Mouse (Mus musculus): Measurements from ENCODE around the gene Gps1. TPM values are rescaled to one million over a fixed set of nuclear protein-coding genes. Genes with fewer than 3 reads are reported as not detected.
A peak's percentile ranks its signal among the peaks of the same experiment; 100 is the strongest.
"Not testable (repeated sequence)": the region's sequence is repeated elsewhere in the genome, so short reads cannot be mapped to it uniquely, and the experiment has no call there.

Gps1 gene
- total RNA-seq (2017), result 66.0 and 88.2 TPM in 2 replicates

DNA sequence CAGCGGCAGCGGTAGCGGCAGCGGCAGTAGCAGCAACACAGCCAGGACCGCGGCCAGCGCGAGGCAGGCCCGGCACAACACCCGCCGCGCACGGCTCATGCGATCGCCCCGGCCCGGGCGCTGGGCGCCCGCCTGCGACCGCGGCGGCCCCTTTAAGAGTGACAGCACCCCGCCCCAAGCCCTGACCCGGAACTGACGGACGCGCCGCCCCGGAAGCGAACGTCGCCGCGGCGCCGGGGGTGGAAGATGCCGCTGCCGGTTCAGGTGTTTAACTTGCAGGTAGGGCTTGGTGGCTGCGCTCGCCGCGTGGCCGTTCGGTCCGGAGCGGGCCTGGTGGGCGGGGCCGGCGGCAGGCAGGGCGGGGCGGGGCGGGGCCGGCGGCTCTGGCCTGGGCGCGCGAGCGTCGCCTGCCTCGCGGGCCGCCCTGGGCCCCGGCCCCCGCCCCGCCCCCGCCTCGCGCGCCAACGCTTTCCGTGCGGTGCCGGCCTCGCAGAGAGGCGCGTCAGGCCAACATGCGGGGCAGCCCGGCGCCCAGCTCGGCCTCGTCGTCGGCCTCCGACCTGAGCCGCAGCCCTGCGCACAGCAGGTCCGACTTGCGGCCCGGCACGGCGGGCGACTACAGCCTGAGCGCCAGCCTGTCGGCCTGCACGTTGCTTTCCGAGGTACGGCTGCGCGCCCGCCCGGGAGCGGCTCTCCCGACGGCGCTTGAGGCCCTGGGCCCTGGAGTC lies at the start of gene Gps1, which contains the start of gene Rfng:
Gene Gps1 (plus strand): TSS at position 209 of the 728 bp plus-strand sequence.
Gene Rfng (minus strand): TSS at position 144 of the 728 bp plus-strand sequence.
- peak; percentile 68 for ATAC-seq (replicated peaks; ENCODE audit: low read depth, poor library complexity, severe bottlenecking)

DNA sequence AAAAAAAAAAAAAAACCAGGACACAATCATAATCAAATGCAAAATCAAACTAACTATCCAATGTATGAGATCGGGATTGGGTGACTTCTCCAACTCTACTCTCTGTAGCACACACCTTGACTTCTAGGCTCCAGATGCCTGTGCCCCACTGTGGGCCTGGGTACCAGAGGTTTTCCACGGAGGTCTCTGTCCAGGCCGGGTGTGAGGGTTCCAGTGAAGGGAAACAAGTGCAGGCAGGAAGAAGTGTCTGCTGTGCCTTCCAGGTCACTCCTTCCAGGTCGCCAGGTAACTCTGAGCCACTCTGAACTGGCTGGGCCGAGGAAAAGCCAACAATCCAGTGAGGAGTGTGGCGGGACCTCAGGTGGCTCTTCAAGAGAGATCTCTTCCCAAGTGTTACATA lies 47.6 kb upstream of the Gps1 start:
- ATAC-seq (replicated peaks; ENCODE audit: low read depth, poor library complexity, severe bottlenecking), result no peak

DNA sequence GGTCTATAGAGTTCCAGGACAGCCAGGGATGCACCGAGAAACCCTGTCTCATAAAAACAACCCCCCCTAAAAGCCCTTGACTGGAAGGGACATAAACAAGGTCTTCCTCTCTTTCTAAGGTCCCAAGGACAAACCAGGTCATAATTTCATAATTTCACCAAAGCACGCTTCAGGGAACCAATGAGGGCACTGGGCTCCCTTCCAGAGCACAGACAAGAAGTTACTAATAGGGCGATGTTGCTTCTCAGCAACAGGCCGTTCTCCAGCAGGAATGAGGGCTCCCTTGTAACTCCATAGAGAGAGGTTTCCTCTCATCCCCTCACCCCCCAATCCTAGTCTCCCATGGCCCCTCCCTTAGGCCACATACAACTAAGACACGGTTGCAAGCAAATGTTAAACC lies 43.1 kb upstream of the Gps1 start:
- ATAC-seq (replicated peaks; ENCODE audit: low read depth, poor library complexity, severe bottlenecking), result no peak

DNA sequence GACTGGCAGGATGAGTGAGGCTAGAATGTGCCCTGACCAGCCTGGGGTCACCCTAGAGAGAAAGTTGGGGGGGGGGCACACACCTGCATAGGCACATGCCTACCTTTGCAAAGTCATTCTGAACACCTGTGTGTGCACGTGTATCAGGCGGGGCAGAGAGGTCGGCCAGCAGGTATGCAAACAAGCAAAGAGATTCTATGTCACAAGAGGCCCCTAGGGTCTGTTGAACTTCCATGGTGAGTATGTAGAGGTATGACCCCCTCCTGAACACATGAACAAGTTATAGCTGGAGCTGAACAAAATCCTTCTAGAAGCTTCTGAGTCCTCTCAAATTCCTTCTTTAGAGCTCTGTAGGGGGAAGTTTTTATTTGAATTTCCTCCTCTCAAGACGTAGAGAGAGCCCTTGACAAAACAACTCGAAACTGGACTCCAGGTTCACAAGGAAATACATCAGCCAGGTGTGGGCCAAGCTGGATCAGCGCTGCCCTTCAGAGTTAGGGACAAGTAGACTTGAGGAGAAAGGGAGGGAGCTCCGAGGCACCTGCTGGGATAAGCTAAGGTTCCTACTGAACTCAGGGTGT lies 39.9 kb upstream of the Gps1 start:
- ATAC-seq (replicated peaks; ENCODE audit: low read depth, poor library complexity, severe bottlenecking), result no peak

DNA sequence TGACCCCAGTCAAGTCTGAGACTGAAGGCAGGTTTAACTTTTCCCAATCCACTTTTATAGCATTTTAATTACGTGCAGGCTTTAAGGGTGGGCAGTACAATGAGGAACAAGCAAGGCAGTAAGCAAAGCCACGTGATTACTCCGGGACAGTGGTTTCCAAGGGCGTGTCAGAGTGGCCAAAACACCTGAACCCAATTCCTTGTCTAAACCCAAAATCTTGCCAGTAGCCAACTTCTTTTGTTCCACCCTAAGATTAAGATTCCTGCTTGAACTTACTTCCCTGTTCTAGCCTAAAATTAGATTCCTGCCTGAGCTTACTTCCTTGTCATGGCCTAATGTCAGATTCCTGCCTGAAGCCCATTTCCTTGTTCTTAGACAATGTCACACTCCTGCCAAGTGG lies 36.1 kb upstream of the Gps1 start:
- no peak for ATAC-seq (replicated peaks; ENCODE audit: low read depth, poor library complexity, severe bottlenecking)

DNA sequence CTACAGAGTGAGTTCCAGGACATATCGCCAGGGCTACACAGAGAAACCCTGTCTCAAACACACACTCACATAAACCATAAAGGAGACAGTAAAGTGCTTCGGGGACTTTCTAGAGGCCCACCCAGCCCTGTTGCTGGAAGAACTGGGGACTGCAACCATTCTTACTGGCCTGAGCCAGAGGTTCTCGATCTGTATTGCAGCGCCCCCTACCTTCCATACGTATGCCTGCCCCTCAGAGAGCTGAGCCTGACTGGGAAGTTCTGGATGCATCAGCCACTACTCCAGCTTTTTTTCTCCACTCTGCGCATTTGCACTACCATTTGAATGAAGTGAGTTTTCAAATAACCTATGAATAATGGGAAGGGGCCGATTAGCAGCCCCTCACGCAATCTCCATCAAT lies 34.6 kb upstream of the Gps1 start:
- ATAC-seq (replicated peaks; ENCODE audit: low read depth, poor library complexity, severe bottlenecking), result peak; percentile 86; the same call in 1 of the 2 replicates

DNA sequence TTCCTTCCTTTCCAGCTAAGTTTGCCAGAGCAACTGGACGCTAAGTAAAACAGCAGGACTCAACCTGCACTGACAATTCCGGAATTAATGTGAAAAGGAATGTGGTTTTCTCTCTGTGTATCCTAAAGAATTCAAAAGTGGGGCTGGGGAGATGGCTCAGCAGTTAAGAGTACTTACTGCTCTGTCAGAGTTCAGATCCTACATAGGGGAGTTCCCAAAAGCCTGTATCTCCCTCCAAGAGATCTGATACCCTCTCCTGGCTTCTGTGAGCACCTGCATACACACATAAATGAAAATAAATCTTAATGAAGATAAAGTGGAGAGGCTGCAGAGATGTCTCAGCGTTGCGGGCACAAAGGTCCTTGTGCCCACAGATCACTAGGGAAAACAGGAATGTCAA lies 32.5 kb upstream of the Gps1 start:
- ATAC-seq (replicated peaks; ENCODE audit: low read depth, poor library complexity, severe bottlenecking), result no peak

DNA sequence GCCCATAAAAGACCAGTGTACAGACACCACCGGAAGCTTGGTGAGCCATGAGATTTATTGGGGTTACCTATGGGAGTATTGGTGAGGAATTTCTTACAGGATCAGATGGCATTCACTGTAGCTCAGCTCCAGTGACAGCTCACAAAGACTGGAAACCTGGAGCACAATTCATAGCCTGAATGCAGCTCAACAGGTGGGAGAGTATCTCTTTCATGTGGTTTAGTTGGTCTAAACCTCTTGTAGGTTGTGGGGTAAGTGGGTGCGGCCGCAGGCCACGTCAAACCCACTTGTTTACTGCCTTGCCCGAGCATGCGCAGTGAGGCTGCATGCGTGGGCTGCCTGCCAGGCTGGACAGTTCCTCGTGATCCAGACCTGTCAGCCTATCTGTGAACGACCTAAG lies 23.8 kb upstream of the Gps1 start:
- no peak for ATAC-seq (replicated peaks; ENCODE audit: low read depth, poor library complexity, severe bottlenecking)

DNA sequence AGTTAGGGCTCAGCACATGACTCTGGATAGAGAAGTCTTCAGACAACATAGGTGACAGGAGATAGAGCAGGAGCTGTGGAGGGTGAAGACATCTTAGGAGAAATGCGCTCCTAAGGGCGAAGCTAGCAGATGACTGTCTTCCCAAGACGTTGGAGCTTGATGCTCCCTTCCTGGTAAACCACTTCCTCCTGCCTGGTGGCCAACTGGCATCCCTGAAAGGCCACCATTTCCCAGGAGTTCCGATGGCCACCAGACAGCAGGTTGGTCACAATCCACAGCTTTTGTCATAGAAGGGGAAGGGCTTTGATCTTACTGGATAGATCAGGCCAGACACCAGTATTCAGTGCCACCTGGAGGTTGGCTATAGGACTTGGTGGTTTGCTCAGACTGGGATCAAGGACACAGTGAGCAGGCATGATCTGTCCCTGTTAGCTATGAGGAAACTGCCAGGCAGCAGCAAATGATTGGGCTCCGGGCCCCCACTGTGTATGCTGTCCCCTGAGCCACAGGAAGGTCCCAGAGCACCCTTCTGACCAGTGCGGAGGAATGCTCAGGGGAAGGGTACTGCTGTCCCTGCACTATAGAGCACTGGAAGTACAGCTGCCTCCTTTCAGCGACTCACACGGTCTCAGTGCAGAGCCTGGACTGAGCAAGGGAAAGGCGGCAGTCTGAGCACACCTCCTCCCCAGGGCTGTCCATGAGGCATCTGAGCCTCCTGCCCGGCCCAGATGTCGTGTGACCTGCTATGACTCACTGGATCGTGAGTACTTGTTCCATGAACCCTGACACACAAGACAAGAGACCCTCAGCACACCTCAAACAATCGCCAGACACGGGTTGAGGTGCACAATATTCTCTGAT lies 22.0 kb upstream of the Gps1 start:
- no peak for ATAC-seq (replicated peaks; ENCODE audit: low read depth, poor library complexity, severe bottlenecking)

DNA sequence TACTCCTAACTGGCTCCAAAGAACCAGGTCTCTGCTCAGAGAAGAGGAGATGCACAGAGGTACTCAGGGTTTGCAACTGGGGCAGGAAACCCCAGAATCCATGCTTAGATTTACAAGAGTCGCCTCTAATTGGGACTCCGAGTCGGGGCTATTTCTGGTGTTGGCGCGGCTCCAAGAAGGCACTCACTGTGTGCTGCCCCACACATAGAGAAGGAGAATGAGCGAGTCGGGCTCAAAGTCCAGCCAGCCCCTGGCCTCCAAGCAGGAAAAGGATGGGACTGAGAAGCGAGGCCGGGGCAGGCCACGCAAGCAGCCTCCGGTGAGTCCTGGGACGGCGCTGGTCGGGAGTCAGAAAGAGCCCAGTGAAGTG lies 21.4 kb upstream of the Gps1 start, which contains the start of gene Hmga1b:
Gene Hmga1b (plus strand): TSS at position 123 of the 370 bp plus-strand sequence.
- ATAC-seq (replicated peaks; ENCODE audit: low read depth, poor library complexity, severe bottlenecking), result not testable (repeated sequence)

DNA sequence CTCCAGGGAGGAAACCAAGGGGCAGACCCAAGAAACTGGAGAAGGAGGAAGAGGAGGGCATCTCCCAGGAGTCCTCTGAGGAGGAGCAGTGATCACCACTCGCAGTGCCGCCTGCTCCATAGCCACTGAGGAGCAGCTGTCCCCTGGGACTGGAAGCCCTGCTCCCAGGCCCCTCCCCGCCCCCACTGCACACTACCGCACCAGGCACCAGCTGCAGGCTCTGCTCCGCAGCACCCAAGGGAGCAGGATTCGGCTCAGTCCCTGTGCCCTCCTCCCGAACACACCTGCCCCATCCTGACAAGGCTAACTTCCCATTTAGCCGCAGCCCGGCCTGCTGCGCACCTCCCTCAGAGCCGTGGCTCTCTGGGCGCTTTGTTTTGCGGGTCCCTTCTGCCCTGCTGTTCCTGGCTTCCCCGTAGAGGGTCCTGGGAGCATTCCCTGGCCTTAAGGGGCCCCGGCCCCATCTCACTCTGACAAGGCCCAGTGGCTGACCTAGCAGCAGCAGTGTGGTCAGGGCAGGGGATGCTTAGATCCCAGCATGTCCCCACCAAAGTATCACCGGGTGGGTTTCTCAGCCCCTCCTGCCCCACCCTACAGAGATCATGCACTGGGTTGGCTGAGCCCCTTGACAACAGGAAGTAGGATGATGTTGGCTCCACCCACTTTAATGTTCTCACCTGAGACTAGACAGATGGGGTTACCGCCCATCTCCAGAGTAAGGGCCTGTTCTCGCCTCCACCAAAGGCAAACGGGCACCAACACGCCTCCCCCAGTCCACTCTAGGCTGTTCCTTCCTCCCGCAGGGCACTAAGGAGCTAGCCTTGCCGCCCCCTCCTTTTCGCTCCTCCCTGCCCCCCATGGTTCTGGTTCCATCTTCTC lies 20.7 kb upstream of the Gps1 start:
- ATAC-seq (replicated peaks; ENCODE audit: low read depth, poor library complexity, severe bottlenecking), result peak; percentile 37

DNA sequence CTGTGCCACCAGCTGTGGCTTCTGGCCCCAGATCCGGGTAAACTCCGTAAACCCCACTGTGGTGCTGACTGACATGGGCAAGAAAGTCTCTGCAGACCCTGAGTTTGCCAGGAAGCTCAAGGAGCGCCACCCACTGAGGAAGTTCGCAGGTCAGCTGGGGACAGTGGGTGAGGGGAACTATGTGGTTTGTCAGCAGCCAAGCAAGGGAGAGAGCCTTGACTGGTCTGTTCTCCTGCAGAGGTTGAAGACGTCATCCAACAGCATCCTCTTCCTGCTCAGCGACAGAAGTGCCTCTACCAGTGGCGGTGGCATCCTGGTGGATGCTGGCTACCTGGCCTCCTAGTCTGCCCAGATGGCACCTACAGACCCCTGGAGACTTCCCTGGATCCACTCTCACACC lies 17.0 kb upstream of the Gps1 start:
- peak; percentile 89 for ATAC-seq (replicated peaks; ENCODE audit: low read depth, poor library complexity, severe bottlenecking)

DNA sequence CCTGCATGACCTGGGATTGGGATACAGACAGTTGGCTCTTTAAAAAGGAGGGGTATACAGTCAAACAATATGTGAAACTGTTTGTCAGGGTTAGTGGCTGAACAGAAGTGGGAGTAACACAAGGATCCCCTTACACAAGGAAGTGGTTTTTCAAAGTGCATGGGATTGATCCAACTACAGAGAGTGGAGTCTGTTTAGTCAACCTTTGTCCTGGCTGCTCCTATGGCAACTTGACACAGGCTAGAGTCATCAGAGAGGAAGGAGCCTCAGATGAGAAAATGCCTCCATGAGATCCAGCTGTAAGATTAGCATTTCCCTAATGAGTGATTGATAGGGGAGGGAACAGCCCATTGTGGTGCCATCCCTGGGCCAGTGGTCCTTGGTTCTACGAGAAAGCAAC lies 15.9 kb upstream of the Gps1 start:
- no peak for ATAC-seq (replicated peaks; ENCODE audit: low read depth, poor library complexity, severe bottlenecking)

DNA sequence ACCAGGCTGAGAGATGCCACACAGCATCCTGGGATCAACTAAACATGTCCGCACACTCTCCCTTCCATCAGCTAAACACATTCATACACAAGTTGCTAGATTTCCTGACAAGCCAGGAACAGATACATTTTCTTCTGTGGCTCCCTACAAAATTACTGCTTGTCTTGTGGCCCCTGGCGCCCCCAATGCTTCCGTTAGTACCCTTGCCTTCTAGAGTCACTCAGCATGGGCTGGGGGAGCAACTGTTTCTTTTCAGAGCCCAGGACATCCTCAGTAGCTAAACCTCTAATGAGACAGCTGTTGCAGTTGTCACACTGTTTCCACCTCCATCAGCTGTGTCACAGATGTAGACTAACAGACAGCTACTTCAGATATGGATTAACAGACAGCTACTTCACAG lies 11.3 kb upstream of the Gps1 start:
- ATAC-seq (replicated peaks; ENCODE audit: low read depth, poor library complexity, severe bottlenecking), result no peak

DNA sequence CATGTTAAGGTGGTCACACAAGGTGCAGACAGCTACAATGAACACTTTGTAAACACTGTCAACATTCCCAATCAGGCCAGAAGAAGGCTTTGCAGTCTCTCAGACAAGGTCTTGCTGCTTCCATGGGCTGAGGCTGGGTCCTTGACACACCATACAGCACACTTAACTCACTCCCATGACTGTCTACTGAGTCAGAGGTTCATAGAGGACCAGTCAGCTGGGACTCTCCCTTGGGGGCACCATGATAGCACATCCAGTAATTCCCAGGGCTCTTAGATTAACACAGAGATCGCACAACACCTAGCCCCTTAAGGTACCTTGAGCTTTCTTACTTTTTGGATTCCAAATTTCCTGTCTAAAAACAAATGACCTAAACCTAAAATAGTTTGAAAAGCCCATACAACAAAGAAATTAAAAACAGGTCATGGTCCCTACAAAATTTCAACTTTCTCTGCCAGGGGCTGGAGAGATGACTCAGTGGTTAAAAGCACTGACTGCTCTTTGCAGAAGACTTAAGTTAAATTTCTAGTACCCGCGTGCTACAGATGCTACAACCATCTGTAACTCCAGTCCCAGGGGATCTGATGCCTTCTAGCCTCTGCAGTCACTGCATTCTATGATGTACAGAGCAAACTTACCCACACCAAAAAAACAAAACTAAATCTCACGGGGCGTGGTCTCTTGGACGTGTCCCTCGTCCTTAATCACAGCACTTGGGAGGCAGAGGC lies 10.4 kb upstream of the Gps1 start:
- no peak for ATAC-seq (replicated peaks; ENCODE audit: low read depth, poor library complexity, severe bottlenecking)

DNA sequence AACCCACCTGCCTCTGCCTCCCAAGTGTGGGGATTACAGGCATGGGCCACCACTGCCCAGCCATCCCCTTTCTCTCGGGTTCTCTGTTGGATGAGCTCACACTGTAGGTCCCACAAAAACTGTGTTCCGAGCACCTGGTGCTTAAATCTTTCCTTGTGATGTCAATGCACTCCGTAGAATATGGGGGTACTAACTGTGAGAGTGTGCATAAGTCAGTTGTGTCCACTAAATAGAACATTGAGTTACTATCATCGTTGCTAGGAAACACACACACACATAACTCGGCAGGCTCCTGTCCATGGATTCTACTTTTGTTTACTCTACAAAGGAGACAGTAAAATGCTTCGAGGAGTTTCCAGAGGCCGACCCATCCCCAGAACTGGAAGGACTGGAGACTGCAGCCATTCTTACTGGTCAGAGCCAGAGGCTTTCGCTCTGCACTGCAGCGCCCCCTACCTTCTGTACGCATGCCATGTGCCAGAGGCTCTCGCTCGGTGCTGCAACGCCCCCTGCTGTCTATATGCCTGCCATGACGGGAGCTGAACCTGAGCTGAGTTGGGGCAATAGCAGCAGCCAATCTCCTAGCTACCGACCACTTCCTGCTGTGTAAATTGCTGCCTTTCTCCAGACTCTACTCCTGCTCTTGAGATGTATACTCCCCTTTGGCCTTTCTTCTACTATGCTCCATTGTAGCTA lies 8.2 kb upstream of the Gps1 start:
- peak; percentile 100 for ATAC-seq (replicated peaks; ENCODE audit: low read depth, poor library complexity, severe bottlenecking)

DNA sequence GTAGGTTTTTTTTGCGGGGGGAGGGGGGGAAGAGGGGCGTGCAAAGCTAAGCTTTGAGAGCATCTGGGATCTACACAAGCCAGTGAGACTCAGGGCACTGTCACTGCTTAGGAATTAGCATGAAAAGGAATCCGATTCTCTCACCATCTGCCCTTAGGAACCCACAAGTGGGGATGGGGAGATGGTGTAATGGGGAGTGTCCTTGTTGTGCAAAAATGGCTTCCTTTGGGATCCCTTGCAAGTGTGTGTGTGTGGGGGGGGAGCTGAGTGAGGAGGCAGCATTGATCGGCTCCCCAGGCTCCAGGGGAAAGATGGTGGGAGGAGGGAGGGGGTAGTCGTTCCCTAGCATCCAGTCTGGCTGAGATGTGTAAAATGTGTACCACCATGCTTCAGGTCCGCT lies 6.9 kb upstream of the Gps1 start:
- no peak for ATAC-seq (replicated peaks; ENCODE audit: low read depth, poor library complexity, severe bottlenecking)

DNA sequence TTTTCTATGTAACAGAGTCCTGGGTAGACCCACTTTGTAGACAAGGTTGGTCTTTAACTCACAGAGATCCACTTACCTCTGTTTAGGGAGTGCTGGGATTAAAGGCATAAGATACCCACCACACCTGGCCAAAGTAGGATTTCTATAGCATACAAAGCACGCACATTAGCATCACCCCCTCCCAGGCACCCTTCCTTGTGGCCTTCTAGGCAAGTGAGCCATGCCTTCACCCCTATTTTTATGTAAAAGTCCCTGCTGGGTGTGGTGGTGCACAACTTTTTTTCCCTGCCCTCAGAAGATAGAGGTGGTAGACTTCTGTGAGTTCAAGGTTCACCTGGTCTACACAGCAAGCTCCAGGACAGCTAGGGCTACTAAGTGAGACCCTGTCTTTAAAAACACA lies 4.2 kb upstream of the Gps1 start:
- no peak for ATAC-seq (replicated peaks; ENCODE audit: low read depth, poor library complexity, severe bottlenecking)

DNA sequence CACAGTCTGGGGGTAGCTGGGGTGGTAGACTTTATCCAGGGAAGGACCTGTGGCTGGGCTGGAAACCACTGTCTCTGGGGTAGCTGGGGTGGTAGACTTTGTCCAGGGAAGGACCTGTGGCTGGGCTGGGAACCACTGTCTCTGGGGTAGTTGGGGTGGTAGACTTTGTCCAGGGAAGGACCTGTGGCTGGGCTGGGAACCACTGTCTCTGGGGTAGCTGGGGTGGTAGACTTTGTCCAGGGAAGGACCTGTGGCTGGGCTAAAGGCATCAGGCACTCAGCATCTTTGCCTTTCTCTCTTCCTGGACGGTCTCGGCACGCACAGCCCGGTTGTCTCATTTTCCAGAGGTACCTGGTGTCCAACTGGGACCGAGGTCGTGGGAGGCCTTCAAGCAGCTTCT lies 2.7 kb upstream of the Gps1 start:
- ATAC-seq (replicated peaks; ENCODE audit: low read depth, poor library complexity, severe bottlenecking), result not testable (repeated sequence)

Data from common myeloid progenitor, adult 5-6 weeks (primary cell).